Mouse (Mus musculus): ENCODE results near the gene Crip2. TPM values are rescaled to one million over a fixed set of nuclear protein-coding genes. Genes with fewer than 3 reads are reported as not detected.

Crip2 gene
- polyA plus RNA-seq, 1 experiment from 2014 or later, result 273 TPM

- peaks cover 9% of the 10 kb centered on the region for H3K4me1 ChIP-seq (ENCODE audit: insufficient read depth)
- no peaks in the 10 kb centered on the region for H3K9me3 ChIP-seq (ENCODE audit: low read depth, low read length)
- H3K4me3 ChIP-seq (ENCODE audit: low read depth, low read length), result no peak overlapping the region
- ATAC-seq (ENCODE audit: insufficient read depth), result no peak
- no peak overlapping the region for H3K4me2 ChIP-seq
- DNase-seq, result no peak
- H3K27me3 ChIP-seq (ENCODE audit: insufficient read depth, low read length), result peaks cover 18% of the 10 kb centered on the region; the same call in 1 of the 2 replicates
- no peak for TF ChIP-seq CTCF (IDR thresholded peaks at IDR 0.05; ENCODE audit: low read depth)
- H3K9ac ChIP-seq, result no peak overlapping the region
- 89% methylated on average over 7 of the region's 7 CpGs for WGBS
- no peaks in the 10 kb centered on the region for H3K36me3 ChIP-seq (ENCODE audit: insufficient read depth)
- H3K27ac ChIP-seq (ENCODE audit: low read depth), result no peak overlapping the region
These were observed 13.9 kb downstream of the Crip2 start for GRCm38 (mm10) chr12:113153971-113154370.

GRCm38 (mm10) chr12:113154747-113155075 is 14.7 kb downstream of the Crip2 start:
- DNase-seq, result peak; percentile 23
- Histone ChIP-seq H3K36me3 (ENCODE audit: insufficient read depth) (no peaks in the 10 kb centered on the region), H3K9me3 (ENCODE audit: low read depth, low read length) (no peaks in the 10 kb centered on the region), H3K4me1 (ENCODE audit: insufficient read depth) (peaks cover 9% of the 10 kb centered on the region), H3K4me3 (ENCODE audit: low read depth, low read length) (peak overlapping the region; percentile 65), H3K9ac (no peak overlapping the region; the same call in 1 of the 2 replicates), H3K27ac (ENCODE audit: low read depth) (peak overlapping the region; percentile 90), H3K27me3 (ENCODE audit: insufficient read depth, low read length) (peaks cover 18% of the 10 kb centered on the region; the same call in 1 of the 2 replicates), H3K4me2 (peak overlapping the region; percentile 89)
- TF ChIP-seq CTCF (IDR thresholded peaks at IDR 0.05; ENCODE audit: low read depth), result no peak
- whole genome bisulfite sequencing, result 73% methylated on average over 6 of the region's 6 CpGs
- no peak for ATAC-seq (ENCODE audit: insufficient read depth)

DNA sequence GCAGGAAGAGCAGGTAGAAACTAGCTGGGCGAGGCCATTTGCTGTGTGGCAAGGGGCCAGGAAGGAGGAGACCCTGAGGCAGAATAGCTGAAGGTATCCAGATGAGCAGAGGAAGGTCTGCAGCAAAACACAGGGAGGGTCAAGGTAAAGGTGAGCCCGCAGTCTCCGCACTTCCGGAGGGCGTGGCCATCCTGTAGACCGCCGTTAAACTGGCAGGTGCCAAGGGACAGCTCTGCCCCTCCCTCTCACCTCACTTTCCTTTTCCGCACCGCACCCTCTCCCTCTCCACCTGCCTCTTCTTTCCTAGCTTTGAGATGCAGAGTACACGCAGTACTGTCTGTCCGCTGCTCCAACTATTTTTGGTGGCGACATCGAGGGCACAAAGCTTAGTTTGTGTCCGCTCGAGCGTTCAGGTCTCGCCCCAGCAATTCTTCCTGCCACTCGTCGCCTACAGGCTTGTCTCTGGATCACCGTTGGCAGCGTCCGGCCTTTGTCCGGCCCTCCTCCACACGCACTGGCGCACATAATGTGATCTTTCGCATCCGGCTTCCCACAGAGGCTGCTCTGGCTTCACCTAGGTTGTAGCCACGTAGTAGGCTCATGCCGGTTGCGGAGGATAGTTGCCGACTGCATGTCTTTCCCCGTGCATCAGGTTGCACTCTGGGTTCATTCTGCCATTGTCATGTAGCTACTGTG is 15.2 kb downstream of the Crip2 start:
- Histone ChIP-seq H3K4me3 (ENCODE audit: low read depth, low read length) (peak overlapping the region; percentile 65), H3K9ac (peak overlapping the region; percentile 55), H3K27ac (ENCODE audit: low read depth) (peak overlapping the region; percentile 90), H3K4me1 (ENCODE audit: insufficient read depth) (peaks cover 9% of the 10 kb centered on the region), H3K27me3 (ENCODE audit: insufficient read depth, low read length) (peaks cover 18% of the 10 kb centered on the region; the same call in 1 of the 2 replicates), H3K9me3 (ENCODE audit: low read depth, low read length) (no peaks in the 10 kb centered on the region), H3K4me2 (peak overlapping the region; percentile 89), H3K36me3 (ENCODE audit: insufficient read depth) (no peaks in the 10 kb centered on the region)
- ATAC-seq (ENCODE audit: insufficient read depth), result peak; percentile 0; the same call in 1 of the 2 replicates
- DNase-seq, result peak; percentile 73
- TF ChIP-seq CTCF (IDR thresholded peaks at IDR 0.05; ENCODE audit: low read depth), result no peak
- WGBS, result 4% methylated on average over 32 of the region's 32 CpGs

GRCm38 (mm10) chr12:113155887-113156539 is 16.0 kb downstream of the Crip2 start, which contains the start of gene Tedc1:
Gene Tedc1, plus strand, starts transcription at chr12:113156421.
- peak; percentile 99 for TF ChIP-seq CTCF (IDR thresholded peaks at IDR 0.05; ENCODE audit: low read depth)
- DNase-seq (peak; percentile 100), ATAC-seq (ENCODE audit: insufficient read depth) (peak; percentile 95)
- no peaks in the 10 kb centered on the region for H3K36me3 ChIP-seq (ENCODE audit: insufficient read depth)
- H3K27me3 ChIP-seq (ENCODE audit: insufficient read depth, low read length), result peaks cover 11% of the 10 kb centered on the region; the same call in 1 of the 2 replicates
- peak within 1 kb of the TSS; percentile 93 for H3K4me2 ChIP-seq
- H3K9me3 ChIP-seq (ENCODE audit: low read depth, low read length), result no peaks in the 10 kb centered on the region
- WGBS, result under 1% methylated on average over 46 of the region's 46 CpGs
- H3K4me1 ChIP-seq (ENCODE audit: insufficient read depth), result peaks cover 9% of the 10 kb centered on the region
- H3K4me3 ChIP-seq (ENCODE audit: low read depth, low read length), result peak within 1 kb of the TSS; percentile 65
- peak within 1 kb of the TSS; percentile 90 for H3K27ac ChIP-seq (ENCODE audit: low read depth)
- peak within 1 kb of the TSS; percentile 59 for H3K9ac ChIP-seq

DNA sequence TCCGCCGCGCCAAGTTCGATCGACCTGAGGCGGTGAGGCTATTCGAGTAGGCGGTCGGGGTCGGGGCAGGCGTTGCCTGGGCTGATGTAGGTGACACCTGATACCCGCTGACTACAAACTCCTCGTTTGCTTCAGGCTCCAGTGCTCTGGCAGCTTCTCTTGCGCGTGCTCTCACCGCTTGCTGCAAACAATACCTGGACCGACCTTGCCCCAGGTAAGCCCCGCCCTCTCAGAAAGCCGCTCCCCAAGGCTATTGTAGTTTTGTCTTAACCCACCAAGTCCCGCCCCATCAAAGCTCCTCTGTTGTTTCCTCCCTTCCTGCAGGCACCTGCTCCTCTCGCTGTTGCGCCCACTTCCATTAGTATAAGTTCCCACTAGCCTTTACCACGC is 16.5 kb downstream of the Crip2 start:
- H3K27me3 ChIP-seq (ENCODE audit: insufficient read depth, low read length), result 0 out of 2 replicates have a peak, but pooled peaks cover 7% of the 10 kb centered on the region
- peaks cover 9% of the 10 kb centered on the region for H3K4me1 ChIP-seq (ENCODE audit: insufficient read depth)
- peak overlapping the region; percentile 67 for H3K27ac ChIP-seq (ENCODE audit: low read depth)
- peak overlapping the region; percentile 93 for H3K4me2 ChIP-seq
- under 1% methylated on average over 23 of the region's 23 CpGs for WGBS
- peak overlapping the region; percentile 65 for H3K4me3 ChIP-seq (ENCODE audit: low read depth, low read length)
- H3K9me3 ChIP-seq (ENCODE audit: low read depth, low read length), result no peaks in the 10 kb centered on the region
- DNase-seq (no peak), ATAC-seq (ENCODE audit: insufficient read depth) (no peak)
- 0 out of 2 replicates have a peak, but pooled peaks cover 3% of the 10 kb centered on the region for H3K36me3 ChIP-seq (ENCODE audit: insufficient read depth)
- no peak for TF ChIP-seq CTCF (IDR thresholded peaks at IDR 0.05; ENCODE audit: low read depth)
- peak overlapping the region; percentile 59 for H3K9ac ChIP-seq

GRCm38 (mm10) chr12:113157002-113157401 is 17.0 kb downstream of the Crip2 start:
- Histone ChIP-seq H3K27me3 (ENCODE audit: insufficient read depth, low read length) (0 out of 2 replicates have a peak, but pooled peaks cover 6% of the 10 kb centered on the region), H3K9me3 (ENCODE audit: low read depth, low read length) (no peaks in the 10 kb centered on the region), H3K4me3 (ENCODE audit: low read depth, low read length) (peak overlapping the region; percentile 65), H3K4me2 (peak overlapping the region; percentile 93), H3K4me1 (ENCODE audit: insufficient read depth) (peaks cover 9% of the 10 kb centered on the region), H3K27ac (ENCODE audit: low read depth) (peak overlapping the region; percentile 67), H3K9ac (peak overlapping the region; percentile 59), H3K36me3 (ENCODE audit: insufficient read depth) (0 out of 2 replicates have a peak, but pooled peaks cover 8% of the 10 kb centered on the region)
- DNase-seq, result peak; percentile 37
- TF ChIP-seq CTCF (IDR thresholded peaks at IDR 0.05; ENCODE audit: low read depth), result no peak
- no peak for ATAC-seq (ENCODE audit: insufficient read depth)
- 19% methylated on average over 8 of the region's 8 CpGs for WGBS

- H3K9ac ChIP-seq, result peak overlapping the region; percentile 59; the same call in 1 of the 2 replicates
- peak overlapping the region; percentile 65 for H3K4me3 ChIP-seq (ENCODE audit: low read depth, low read length)
- WGBS, result 83% methylated on average over 8 of the region's 8 CpGs
These were observed 17.5 kb downstream of the Crip2 start for GRCm38 (mm10) chr12:113157521-113157920.

More at GRCm38 (mm10) chr12:113157521-113157920, 17.5 kb downstream of the Crip2 start:
- peak overlapping the region; percentile 93 for H3K4me2 ChIP-seq
- H3K9me3 ChIP-seq (ENCODE audit: low read depth, low read length), result no peaks in the 10 kb centered on the region
- ATAC-seq (ENCODE audit: insufficient read depth) (no peak), DNase-seq (no peak)
- peaks cover 12% of the 10 kb centered on the region; the same call in 1 of the 2 replicates for H3K36me3 ChIP-seq (ENCODE audit: insufficient read depth)
- H3K27me3 ChIP-seq (ENCODE audit: insufficient read depth, low read length), result 0 out of 2 replicates have a peak, but pooled peaks cover 4% of the 10 kb centered on the region
- TF ChIP-seq CTCF (IDR thresholded peaks at IDR 0.05; ENCODE audit: low read depth), result no peak
- H3K27ac ChIP-seq (ENCODE audit: low read depth), result no peak overlapping the region
- peaks cover 9% of the 10 kb centered on the region for H3K4me1 ChIP-seq (ENCODE audit: insufficient read depth)

Measured in lung, embryonic 14.5 days (tissue).